Mouse (Mus musculus): ENCODE measurements around the gene Tmod3. TPM values are rescaled to one million over a fixed set of nuclear protein-coding genes. Genes with fewer than 3 reads are reported as not detected.
"Not testable (repeated sequence)": the region's sequence is repeated elsewhere in the genome, so short reads cannot be mapped to it uniquely, and the experiment has no call there.

Tmod3 gene
- total RNA-seq, 2 experiments from 2014 or later, result 42.1 to 43.5 TPM

GRCm38 (mm10) chr9:75495945-75496344, 63.5 kb downstream of the Tmod3 start:
- DNase-seq, result no peak

DNA sequence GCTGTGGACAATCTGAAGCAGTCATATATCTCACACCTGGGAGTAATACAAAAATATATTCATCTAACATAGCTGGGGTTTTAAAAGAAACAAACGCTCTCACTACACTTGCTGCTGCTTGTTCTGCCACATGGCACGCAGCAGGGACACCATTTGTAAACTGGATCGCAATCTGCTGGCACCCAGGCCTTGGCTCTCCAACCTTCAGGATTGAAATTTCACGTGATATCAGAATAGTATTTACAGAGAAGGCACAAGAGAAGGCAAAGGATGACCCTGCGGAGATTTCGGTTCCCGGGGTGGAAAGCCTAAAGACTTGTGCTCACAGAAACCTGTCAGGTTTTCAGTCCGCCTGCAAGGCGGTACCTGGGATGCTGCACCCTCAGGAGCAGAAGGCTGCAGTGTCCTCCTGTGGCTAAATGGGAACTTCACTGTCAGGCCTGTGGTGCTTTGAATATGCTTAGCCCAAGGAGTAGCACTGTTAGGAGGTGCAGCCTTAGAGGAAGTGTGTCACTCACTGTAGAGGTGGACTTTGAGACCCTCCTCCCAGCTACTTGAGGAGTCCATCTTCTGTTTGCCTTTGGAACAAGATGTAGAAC, 65.0 kb downstream of the Tmod3 start:
- DNase-seq, result no peak

DNA sequence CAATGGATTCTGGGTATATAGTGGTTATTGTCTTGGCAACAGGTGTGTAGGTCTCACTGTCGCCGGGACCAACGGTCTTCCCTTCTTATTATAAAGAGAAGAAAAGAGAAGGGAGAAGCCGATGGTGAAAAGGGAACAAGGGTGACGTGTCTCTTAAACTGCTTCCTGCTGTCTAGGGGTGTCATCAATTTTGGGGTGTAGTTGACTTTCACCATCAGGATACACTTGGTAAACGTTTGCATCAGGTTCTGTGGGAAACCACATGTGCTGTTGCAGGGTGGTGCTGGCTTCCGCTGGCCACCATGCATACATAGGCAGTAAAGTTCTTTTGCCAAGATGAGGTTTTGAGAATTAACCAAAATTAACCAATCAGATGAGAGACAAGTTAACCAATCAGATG, 71.2 kb downstream of the Tmod3 start:
- not testable (repeated sequence) for DNase-seq

- no peak for DNase-seq
These were observed 74.2 kb downstream of the Tmod3 start for GRCm38 (mm10) chr9:75485231-75485630.

DNA sequence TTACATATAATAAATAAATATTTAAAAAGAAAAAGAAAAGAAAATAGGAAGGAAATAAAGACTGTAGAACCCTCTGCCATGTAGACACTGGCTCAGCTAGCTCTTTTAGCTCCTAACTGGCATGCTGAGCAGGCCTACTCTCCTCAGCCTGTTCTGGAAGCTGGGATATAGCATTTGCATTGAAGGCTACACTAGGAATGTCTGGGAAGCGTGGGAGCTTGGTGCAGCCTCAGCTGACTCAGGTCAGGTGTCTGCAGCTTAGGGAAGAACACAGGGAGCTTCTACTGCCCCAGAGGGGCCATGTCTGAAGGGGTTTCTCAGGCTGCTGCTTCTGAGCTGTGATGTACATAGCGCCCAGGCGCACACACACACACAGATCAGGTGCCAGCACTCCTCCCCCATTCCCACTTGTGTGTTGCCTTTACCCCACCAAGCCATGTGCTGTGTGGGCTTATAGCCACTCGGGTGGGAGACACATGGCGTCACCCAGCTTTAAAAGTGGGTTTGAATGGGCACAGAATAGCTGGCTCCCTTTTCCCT, 78.9 kb downstream of the Tmod3 start:
- no peak for DNase-seq

DNA sequence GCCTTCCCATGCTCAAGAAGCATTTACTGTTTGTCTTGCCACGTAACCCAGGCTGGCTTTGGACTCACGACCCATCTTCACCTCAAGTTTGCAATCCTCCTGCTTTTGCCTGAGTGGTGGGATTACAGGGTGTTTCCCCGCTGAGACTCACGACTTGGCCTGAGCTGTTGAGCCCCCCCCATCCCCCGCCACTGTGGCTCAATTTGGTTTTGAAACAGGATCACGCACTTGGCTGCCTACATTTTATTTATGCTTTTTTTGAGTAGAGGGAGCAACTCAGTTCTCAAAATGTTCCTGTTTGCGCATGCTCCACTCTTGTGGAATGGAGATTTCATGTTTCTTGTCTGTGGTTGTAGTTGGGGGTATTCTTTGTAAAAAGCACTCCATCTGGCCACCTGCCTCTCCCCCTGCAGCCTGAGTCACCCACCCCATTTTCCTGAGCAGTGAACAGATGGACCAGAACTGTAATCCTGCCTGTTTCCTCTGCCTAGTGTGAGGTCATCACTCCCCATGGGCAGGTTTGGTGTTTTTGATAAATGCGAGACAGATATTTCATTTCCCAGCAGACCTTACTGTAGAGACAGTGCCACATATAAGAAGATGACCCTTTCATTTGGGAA, 80.2 kb downstream of the Tmod3 start:
- DNase-seq, result no peak

GRCm38 (mm10) chr9:75477212-75477611, 82.2 kb downstream of the Tmod3 start:
- DNase-seq, result no peak

- DNase-seq, result peak; percentile 20
These were observed 91.2 kb downstream of the Tmod3 start for GRCm38 (mm10) chr9:75468297-75468696.

DNA sequence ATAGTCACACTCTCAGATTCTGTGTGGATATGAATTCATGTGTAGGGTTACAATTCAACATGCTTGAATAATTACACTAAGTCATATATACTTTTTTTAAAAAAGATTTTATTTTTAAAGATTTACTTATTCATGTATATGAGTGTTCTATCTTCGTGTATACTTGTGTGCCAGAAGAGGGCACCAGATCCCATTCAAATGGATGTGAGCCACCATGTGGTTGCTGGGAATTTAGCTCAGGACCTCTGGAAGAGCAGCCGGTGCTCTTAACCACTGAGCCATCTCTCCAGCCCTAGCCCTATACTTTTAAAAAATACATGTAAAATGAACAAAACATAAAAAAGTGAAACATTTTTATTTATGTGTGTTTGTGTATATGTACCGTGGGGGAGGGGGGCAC, 91.9 kb downstream of the Tmod3 start:
- no peak for DNase-seq

DNA sequence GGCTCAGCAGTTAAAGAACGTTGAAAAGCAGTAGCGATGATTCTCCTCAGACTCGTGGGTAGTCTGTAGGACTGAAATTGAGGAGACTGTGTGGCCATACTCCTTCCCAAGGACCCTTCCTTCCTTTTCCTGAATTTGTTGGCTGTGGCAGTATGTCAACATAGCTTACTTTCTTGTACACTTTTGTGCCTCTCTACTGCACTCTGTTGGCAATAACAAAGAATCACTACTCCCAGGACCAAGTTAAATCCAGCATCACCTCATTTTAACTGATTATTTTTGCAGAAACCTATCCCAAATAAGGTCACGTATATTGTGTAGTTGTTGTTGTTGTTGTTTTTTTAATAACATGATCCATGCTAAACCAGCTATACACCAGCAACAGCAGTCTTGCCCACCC, 92.8 kb downstream of the Tmod3 start:
- DNase-seq, result no peak

- no peak for DNase-seq
These were observed 93.6 kb downstream of the Tmod3 start for GRCm38 (mm10) chr9:75465856-75466255.

DNA sequence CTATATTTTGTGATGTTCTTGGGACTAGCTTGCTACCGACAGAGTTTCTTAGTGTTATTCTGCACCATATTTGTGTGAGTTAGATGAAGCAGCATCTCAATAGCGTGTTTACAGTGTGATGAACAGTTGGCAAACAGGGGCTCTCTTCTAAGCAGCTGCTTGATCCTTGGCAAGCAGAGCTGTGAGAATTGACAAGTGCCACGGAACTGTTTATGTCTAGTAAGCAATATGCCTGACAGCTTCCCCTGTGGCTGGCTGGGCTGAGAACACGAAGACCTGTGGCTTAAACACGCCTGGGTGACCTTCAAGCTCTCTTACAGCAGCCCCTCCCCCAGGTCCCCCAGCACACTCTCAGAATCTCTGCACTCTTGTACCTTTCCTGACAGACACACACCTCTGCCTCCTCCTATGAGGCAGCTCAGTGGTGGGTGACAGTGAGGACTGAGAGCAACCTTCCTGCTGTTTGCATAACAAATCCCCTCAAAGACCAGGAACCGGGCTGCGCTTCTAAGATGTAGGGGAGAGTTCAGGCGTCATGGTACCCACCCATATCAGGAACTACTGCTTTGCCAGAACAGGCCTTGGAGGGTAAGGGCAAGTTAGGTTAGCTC, 96.3 kb downstream of the Tmod3 start:
- DNase-seq, result no peak

- no peak for DNase-seq
These were observed 103.8 kb downstream of the Tmod3 start for GRCm38 (mm10) chr9:75455684-75456083.

DNA sequence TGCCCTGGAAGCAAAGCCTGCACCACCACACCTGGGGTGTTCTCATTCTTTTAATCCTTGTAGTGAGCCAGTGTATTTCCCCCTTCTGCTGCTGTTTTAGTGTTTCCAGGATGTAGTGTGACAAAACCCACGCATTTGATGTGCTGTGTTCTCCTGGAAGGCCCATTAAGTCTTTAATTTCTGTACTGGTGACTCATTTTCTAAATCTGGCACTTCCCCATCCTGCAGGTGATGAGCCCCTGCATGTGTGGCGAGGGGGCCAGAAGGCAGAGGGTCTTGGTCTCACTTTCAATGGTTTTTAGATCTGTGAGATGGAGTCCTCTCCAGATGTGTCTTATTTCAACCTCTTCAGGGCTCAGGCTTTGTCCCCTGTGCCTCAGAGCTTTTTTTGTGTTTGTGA, 105.5 kb downstream of the Tmod3 start:
- no peak for DNase-seq

- DNase-seq, result no peak
These were observed 111.4 kb downstream of the Tmod3 start for GRCm38 (mm10) chr9:75448021-75448420.

Other genes starting within 250 kb of the Tmod3 start
- not detected for gene Bcl2l10, start 211.9 kb downstream of the Tmod3 start, total RNA-seq (2021)
- gene Mapk6, start 149.7 kb downstream of the Tmod3 start, total RNA-seq (2021), result 10 to 100 TPM; 36.7 to 44.2 TPM
- gene Leo1, start 118.1 kb downstream of the Tmod3 start, total RNA-seq (2021), result 10 to 100 TPM; 23.7 to 25.6 TPM
- 10 to 100 TPM; 11.7 to 14.2 TPM for gene Tmod2, start 51.7 kb upstream of the Tmod3 start, total RNA-seq (2021)
- 10 to 100 TPM in 1 of 2 experiments, 1 to 10 TPM in 1; 9.9 to 10.7 TPM for gene Lysmd2, start 66.1 kb upstream of the Tmod3 start, total RNA-seq (2021)
- 1 to 10 TPM; 2.6 to 2.7 TPM for gene Scg3, start 124.4 kb upstream of the Tmod3 start, total RNA-seq (2021)
- gene Bmp5, start 215.7 kb upstream of the Tmod3 start, total RNA-seq (2021), result 1 to 10 TPM; 3.8 to 5.3 TPM

All from gastrocnemius, postnatal 10 days (tissue).